Mouse (Mus musculus): ENCODE results near the gene Lemd1. TPM values are rescaled to one million over a fixed set of nuclear protein-coding genes. Genes with fewer than 3 reads are reported as not detected.
A peak's percentile ranks its signal among the peaks of the same experiment; 100 is the strongest.
"Not testable (repeated sequence)": the region's sequence is repeated elsewhere in the genome, so short reads cannot be mapped to it uniquely, and the experiment has no call there.

The Lemd1 gene
- polyA plus RNA-seq, 1 experiment from 2014 or later, result 2.0 TPM

DNA sequence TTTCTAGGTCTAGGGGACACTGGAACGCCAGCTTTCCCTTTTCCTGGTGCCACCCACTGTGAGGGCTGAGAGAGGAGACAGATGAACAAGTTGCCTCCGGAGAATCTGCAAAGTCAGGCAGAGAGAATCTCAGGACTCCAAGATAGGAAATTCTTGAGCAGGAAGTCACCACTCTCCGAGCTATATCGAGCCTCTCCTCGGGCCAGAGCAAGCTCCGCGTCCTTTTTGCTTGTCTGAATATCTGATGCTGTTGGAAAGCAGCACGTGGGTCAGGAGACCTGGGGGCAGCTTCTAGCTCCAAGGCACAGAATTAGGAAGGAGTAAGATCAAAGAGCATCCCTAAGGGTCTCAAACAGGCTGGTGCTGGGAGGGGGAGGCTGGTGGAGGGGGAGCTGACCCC lies 37.5 kb upstream of the Lemd1 start:
- H3K4me3 ChIP-seq, result no peak overlapping the region
- no peak overlapping the region for H3K27ac ChIP-seq (replicated peaks)
- DNase-seq (ENCODE audit: low spot score), result no peak
- H3K4me1 ChIP-seq, result peaks cover 42% of the 10 kb centered on the region
- H3K27me3 ChIP-seq (replicated peaks; ENCODE audit: low read depth, poor library complexity, severe bottlenecking), result peaks cover 34% of the 10 kb centered on the region
- no peaks in the 10 kb centered on the region for H3K36me3 ChIP-seq (replicated peaks)
- WGBS, result 10% methylated on average over 8 of the region's 8 CpGs
- no peaks in the 10 kb centered on the region for H3K9me3 ChIP-seq

DNA sequence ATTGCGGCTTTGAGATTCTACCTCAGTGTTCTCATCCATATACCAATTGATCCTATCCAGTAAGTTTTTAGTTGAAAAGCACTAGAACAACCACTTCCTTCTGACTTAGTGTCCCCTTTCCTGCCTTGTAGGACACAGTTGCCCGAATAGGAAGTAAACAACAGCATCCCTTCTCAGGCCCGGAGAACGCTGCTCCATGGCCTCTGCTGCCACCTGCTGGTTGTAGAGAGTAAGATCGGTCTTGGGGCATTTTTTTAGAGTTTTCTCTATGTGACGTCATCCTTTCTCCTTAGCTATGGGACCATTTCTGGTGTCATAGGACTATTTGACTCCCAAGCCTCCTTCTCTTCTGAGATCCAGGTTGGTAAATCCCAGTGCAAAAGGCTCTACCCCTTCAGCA lies 35.5 kb upstream of the Lemd1 start:
- Histone ChIP-seq H3K4me1 (peaks cover 55% of the 10 kb centered on the region), H3K27me3 (replicated peaks; ENCODE audit: low read depth, poor library complexity, severe bottlenecking) (peaks cover 54% of the 10 kb centered on the region), H3K4me3 (no peak overlapping the region), H3K27ac (replicated peaks) (no peak overlapping the region), H3K36me3 (replicated peaks) (no peaks in the 10 kb centered on the region), H3K9me3 (no peaks in the 10 kb centered on the region)
- WGBS, result 16% methylated on average over 6 of the region's 6 CpGs
- DNase-seq (ENCODE audit: low spot score), result peak; percentile 84

DNA sequence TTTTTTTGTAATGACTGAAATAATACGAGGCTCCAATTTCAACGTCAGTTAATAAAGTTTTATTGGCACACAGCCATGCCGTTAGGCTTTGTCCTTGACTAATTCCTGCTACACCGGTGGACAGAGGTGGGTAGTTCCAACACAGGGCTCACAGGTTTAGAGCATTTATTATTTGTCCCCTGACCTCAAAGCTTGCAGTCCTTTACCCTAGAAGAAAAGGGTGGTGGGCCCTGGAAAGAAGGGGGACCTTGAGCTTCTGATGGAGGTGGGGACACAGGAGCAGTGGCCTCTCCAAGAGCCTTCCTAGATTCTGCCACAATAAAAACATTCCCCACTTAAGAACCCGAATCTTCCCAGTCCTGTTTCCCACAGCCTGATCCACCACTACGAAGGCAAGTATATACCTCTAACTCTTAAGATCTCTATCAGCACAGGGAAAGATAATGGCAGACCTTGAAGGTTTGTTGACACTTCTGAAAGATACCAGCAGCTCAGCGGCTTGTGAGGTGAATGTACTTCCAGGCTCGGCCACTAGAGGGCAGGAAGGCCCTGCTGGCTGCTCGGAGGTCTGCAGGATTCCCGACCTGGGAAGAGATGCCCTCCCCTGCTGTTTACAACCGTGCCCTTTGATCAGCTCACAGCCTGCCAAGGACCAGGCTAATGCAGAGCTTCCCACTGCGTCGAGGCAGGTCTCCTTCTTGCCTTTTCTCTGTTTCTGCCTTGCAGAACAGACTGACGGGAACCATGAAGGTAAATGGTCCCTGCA lies 34.0 kb upstream of the Lemd1 start:
- Histone ChIP-seq H3K27ac (replicated peaks) (no peak overlapping the region), H3K4me1 (peaks cover 56% of the 10 kb centered on the region), H3K27me3 (replicated peaks; ENCODE audit: low read depth, poor library complexity, severe bottlenecking) (peaks cover 53% of the 10 kb centered on the region), H3K36me3 (replicated peaks) (no peaks in the 10 kb centered on the region), H3K9me3 (no peaks in the 10 kb centered on the region), H3K4me3 (peak overlapping the region; percentile 27; the same call in 1 of the 2 replicates)
- WGBS, result 24% methylated on average over 14 of the region's 14 CpGs
- DNase-seq (ENCODE audit: low spot score), result peak; percentile 89

DNA sequence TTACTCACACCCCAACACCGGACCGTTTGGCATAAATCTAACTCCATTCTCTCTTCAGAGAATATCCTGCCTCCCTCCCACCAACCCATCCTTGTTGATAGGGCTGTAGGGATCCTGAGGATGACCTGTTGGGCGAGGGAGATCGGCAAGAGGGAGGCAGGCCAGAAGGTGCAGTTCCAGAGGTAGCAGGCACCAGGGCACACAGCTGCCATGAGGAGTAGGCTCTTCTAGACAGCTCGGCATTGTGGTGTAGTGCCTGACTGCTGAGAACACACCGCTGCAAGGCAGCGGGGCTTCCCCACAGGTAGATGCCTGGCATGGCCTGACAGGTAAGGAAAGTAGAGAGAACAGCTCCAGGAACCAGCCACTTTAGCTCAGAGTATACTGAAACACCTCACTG lies 33.4 kb upstream of the Lemd1 start:
- WGBS, result 22% methylated on average over 7 of the region's 7 CpGs
- H3K4me3 ChIP-seq, result peak overlapping the region; percentile 27; the same call in 1 of the 2 replicates
- no peak overlapping the region for H3K27ac ChIP-seq (replicated peaks)
- H3K4me1 ChIP-seq, result peaks cover 54% of the 10 kb centered on the region
- H3K27me3 ChIP-seq (replicated peaks; ENCODE audit: low read depth, poor library complexity, severe bottlenecking), result peaks cover 52% of the 10 kb centered on the region
- no peaks in the 10 kb centered on the region for H3K9me3 ChIP-seq
- DNase-seq (ENCODE audit: low spot score), result no peak
- no peaks in the 10 kb centered on the region for H3K36me3 ChIP-seq (replicated peaks)

DNA sequence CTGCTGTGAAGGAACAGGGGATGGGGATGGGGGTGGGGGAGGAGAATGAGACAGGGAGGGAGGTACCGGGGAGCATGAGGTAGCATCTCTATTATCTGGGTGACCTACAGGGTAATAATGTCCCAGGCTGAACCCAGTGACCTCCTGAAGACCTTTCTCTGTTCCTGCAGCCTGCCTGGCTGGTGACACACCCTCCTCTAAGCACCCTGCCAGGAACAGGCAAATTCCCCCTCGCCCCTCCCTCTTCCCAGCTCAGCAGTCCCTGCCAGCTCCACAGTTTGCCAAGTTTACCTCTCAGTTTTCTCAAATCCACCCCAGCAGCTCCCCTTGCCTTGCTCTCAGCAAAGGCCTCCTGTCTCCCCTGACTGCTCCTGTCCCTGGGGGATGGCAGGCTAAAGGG lies 32.5 kb upstream of the Lemd1 start:
- 7% methylated on average over 2 of the region's 2 CpGs for WGBS
- Histone ChIP-seq H3K27me3 (replicated peaks; ENCODE audit: low read depth, poor library complexity, severe bottlenecking) (peaks cover 44% of the 10 kb centered on the region), H3K4me1 (peaks cover 45% of the 10 kb centered on the region), H3K4me3 (no peak overlapping the region), H3K36me3 (replicated peaks) (no peaks in the 10 kb centered on the region), H3K27ac (replicated peaks) (no peak overlapping the region), H3K9me3 (no peaks in the 10 kb centered on the region)
- no peak for DNase-seq (ENCODE audit: low spot score)

DNA sequence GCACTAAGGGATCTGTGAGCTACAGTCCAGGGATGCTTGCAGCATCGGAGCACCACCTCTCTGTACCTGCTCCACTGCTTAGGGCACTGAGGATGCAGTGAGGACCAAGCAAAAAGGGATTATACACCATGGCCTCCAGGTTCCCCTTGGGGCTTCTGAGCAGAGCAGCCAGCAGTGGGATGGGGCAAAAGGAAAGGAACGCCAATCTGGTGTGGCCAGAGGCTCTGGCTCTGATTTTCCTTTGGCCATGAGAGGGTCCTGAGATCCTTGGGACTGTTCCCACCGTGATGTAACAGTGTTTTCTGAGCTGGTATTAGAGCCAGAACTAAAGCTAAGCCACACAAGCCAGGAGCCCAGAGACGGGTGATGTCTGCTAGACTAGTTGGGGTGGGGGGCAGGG lies 31.6 kb upstream of the Lemd1 start:
- H3K4me1 ChIP-seq, result peaks cover 49% of the 10 kb centered on the region
- H3K9me3 ChIP-seq, result no peaks in the 10 kb centered on the region
- DNase-seq (ENCODE audit: low spot score), result no peak
- WGBS, result 53% methylated on average over 4 of the region's 4 CpGs
- no peak overlapping the region for H3K4me3 ChIP-seq
- no peak overlapping the region for H3K27ac ChIP-seq (replicated peaks)
- peaks cover 52% of the 10 kb centered on the region for H3K27me3 ChIP-seq (replicated peaks; ENCODE audit: low read depth, poor library complexity, severe bottlenecking)
- H3K36me3 ChIP-seq (replicated peaks), result no peaks in the 10 kb centered on the region

DNA sequence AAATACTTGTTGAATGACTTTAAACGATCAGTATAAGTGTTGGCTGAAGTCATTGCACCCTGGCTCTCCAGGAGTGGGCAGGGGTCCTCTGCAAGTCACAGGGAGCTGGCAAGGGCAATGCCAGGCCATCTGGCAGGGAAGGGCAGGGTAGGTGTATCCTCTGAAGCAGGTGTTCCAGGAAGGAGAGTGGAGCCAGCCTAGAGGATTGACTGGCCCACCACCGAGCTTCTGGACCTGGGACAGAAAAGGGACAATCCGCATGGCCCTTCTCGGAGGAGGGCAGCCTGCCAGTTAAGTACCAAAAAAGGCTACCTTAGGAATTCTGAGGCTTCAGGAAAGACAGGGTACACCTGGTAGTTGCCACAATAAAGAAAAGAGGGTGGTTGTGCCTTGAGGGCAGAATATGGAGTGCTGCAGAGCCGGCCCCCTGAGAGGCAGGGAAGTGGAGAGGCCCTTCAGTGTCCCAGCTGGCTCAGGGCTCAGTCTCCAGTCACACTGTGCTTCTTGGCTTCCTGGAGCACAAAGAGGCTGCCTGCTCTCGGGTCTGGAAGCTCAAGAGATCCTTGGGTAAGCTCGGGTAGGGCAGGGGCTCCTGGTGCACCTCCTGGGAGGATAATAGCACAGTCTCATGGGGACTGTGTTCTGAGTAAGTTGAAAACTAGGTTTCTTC lies 29.9 kb upstream of the Lemd1 start:
- Histone ChIP-seq H3K9me3 (no peaks in the 10 kb centered on the region), H3K4me3 (no peak overlapping the region), H3K27ac (replicated peaks) (no peak overlapping the region), H3K27me3 (replicated peaks; ENCODE audit: low read depth, poor library complexity, severe bottlenecking) (peaks cover 56% of the 10 kb centered on the region), H3K36me3 (replicated peaks) (no peaks in the 10 kb centered on the region), H3K4me1 (peaks cover 55% of the 10 kb centered on the region)
- WGBS, result 55% methylated on average over 7 of the region's 7 CpGs
- no peak for DNase-seq (ENCODE audit: low spot score)

DNA sequence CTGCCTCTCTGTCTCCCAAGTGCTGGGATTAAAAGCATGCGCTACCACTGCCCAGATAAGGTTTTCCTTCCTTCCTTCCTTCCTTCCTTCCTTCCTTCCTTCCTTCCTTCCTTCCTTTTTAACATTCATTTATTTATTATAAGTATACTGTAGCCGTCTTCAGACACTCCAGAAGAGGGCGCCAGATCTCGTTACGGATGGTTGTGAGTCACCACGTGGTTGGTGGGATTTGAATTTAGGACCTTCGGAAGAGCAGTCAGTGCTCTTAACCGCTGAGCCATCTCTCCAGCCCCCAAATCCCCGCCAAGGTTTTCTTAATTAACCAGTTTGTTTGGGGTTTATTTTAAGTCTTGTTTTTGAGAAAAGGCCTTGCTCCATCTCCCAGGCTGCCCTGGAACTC lies 28.6 kb upstream of the Lemd1 start:
- H3K36me3 ChIP-seq (replicated peaks); H3K4me3 ChIP-seq; DNase-seq (ENCODE audit: low spot score); H3K27ac ChIP-seq (replicated peaks); H3K9me3 ChIP-seq: not testable (repeated sequence)
- H3K4me1 ChIP-seq, result peaks cover 52% of the 10 kb centered on the region
- peaks cover 64% of the 10 kb centered on the region for H3K27me3 ChIP-seq (replicated peaks; ENCODE audit: low read depth, poor library complexity, severe bottlenecking)
- 54% methylated on average over 9 of the region's 9 CpGs for WGBS

DNA sequence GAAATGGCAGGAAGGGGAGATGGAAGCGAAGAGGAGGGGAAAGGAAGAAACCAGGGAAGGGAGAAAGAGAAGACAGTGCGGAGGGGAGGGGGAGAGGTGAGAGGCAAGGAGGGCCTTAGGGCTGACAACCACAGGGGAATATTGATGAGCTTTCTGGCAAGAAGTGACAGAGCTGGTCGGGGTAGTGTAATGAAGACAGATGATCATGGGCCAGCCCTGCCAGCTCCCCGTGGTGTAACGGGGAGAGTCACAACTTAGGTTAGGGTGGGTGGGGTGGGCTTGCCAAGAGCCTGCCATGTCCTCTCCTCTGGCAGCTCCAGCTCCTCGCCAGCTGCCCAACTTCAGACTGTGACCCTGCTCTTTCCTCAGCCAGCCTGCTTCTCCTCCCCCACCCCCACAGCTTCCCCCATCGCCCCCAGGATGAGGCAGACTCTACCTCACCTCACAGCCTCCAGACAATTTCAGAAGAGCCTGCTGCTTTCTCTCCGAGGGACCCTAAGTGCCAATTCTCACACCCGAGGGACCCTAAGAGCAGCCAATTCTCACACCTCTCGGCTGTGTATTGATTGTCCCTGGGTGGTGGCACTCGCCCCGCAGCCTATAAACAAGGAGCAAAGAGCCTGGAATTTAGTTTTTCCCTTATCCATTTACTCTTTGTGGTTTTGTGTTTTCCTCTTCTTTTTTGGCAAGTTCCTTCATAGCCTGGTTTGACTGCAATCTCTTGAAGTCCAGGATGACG lies 26.3 kb upstream of the Lemd1 start:
- no peak for DNase-seq (ENCODE audit: low spot score)
- Histone ChIP-seq H3K9me3 (no peaks in the 10 kb centered on the region), H3K36me3 (replicated peaks) (no peaks in the 10 kb centered on the region), H3K4me3 (no peak overlapping the region), H3K27me3 (replicated peaks; ENCODE audit: low read depth, poor library complexity, severe bottlenecking) (peaks cover 62% of the 10 kb centered on the region), H3K4me1 (peaks cover 40% of the 10 kb centered on the region), H3K27ac (replicated peaks) (no peak overlapping the region)
- 38% methylated on average over 13 of the region's 13 CpGs for whole genome bisulfite sequencing

DNA sequence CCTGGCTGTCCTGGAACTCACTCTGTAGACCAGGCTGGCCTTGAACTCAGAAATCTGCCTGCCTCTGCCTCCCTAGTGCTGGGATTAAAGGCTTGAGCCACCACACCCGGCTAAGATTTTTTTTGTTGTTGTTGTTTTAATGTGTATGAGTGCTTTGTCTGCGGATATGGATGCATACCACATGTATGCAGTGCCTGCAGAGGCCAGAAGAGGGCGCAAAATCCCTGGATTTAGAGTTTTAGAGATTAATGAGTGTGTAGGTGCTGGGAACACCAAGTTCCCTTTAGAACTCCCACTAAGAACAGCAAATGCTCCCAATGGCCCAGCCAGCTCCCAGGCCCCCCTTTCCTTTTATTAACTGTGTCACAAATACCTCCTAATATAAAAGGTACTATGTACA lies 25.4 kb upstream of the Lemd1 start:
- peaks cover 39% of the 10 kb centered on the region for H3K4me1 ChIP-seq
- WGBS, result 62% methylated on average over 3 of the region's 3 CpGs
- DNase-seq (ENCODE audit: low spot score), result peak; percentile 33
- no peak overlapping the region for H3K27ac ChIP-seq (replicated peaks)
- H3K9me3 ChIP-seq, result no peaks in the 10 kb centered on the region
- H3K4me3 ChIP-seq, result no peak overlapping the region
- no peaks in the 10 kb centered on the region for H3K36me3 ChIP-seq (replicated peaks)
- peaks cover 53% of the 10 kb centered on the region for H3K27me3 ChIP-seq (replicated peaks; ENCODE audit: low read depth, poor library complexity, severe bottlenecking)

DNA sequence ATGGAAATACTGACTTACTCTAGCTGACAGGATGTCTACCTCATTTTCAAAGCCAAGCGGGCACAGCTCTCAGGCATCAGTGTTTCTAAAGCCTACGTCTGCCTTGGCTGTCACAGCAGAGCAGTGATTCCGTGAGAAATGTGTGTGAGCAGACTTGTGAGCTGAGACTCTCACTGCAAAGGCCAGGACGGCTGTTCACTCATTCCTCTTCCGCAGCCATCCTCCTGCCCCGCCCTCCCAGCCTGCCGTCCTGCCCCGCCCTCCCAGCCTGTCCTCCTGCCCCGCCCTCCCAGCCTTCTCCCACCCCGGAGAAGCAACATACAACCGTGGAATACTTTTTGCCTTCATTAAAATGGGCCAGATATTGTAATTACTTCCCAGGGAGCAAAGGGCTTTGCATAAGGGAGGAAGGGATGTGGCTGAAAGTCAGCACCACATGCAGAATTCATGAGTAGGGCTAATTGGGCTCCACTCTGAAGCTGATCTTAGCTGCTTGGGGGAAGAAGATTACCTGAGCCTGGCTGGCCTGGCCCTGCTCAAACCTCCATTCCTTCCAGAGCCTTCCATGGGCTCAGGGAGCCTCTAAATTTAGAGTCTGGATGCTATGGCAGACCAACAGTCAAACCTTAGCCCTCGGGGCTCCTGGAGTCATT lies 23.0 kb upstream of the Lemd1 start:
- H3K4me1 ChIP-seq, result peaks cover 39% of the 10 kb centered on the region

DNA sequence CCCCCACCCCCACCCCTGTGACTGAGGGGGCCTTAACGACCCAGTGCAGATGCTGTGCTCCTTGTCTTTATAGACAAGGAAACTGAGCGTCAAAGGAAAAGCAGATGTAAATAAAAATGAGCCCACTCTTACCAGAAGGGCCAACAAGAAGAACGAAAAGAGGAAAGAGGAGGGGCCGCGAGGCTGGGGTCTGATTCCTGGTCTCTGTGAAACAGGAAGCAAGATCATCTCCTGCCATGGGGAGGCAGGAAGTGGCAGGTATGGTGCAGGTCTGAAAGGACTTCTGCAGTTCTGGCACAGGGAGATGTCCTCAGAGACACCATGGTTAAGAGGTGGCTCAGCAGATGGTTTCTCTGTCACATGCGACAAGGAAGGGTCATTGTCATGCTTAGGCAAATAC lies 20.5 kb upstream of the Lemd1 start:
- Histone ChIP-seq H3K4me1 (peaks cover 26% of the 10 kb centered on the region), H3K27ac (replicated peaks) (no peak overlapping the region), H3K9me3 (no peaks in the 10 kb centered on the region), H3K36me3 (replicated peaks) (no peaks in the 10 kb centered on the region), H3K27me3 (replicated peaks; ENCODE audit: low read depth, poor library complexity, severe bottlenecking) (peaks cover 30% of the 10 kb centered on the region), H3K4me3 (no peak overlapping the region)
- WGBS, result 62% methylated on average over 6 of the region's 6 CpGs
- no peak for DNase-seq (ENCODE audit: low spot score)

More for the DNA sequence above, 23.0 kb upstream of the Lemd1 start:
- H3K9me3 ChIP-seq, result no peaks in the 10 kb centered on the region
- H3K27me3 ChIP-seq (replicated peaks; ENCODE audit: low read depth, poor library complexity, severe bottlenecking), result peaks cover 44% of the 10 kb centered on the region
- 10% methylated on average over 12 of the region's 12 CpGs for WGBS
- peak overlapping the region; percentile 42 for H3K4me3 ChIP-seq
- peak; percentile 55 for DNase-seq (ENCODE audit: low spot score)
- H3K27ac ChIP-seq (replicated peaks), result no peak overlapping the region; the same call in 1 of the 2 replicates
- no peaks in the 10 kb centered on the region for H3K36me3 ChIP-seq (replicated peaks)
